Mouse (Mus musculus) midbrain, embryonic 16.5 days (tissue): ENCODE results near the gene Slitrk5. TPM values are rescaled to one million over a fixed set of nuclear protein-coding genes. Genes with fewer than 3 reads are reported as not detected.

Source experiments
- ATAC-seq: fragments of 200-750 bp; cut with Nextera tagmentation; 2 replicates; pipeline ENCODE4 v1.8.0; 2017; ENCODE audit warnings: moderate TSS enrichment
- H3K27ac ChIP-seq: fragments of 300-500 bp; sonication (generic); 2 replicates; pipeline ENCODE4 v1.5.1; 2014; ENCODE audit warnings: mild to moderate bottlenecking, low read length, mixed read lengths
- H3K27me3 ChIP-seq: fragments of 300-500 bp; sonication (generic); 2 replicates; pipeline ENCODE4 v1.6.1; 2014; ENCODE audit warnings: low read depth, low read length, mixed read lengths; ENCODE audit not compliant: control insufficient read depth, insufficient read depth
- H3K36me3 ChIP-seq: fragments of 300-500 bp; sonication (generic); 2 replicates; pipeline ENCODE4 v1.6.1; 2014; ENCODE audit warnings: mild to moderate bottlenecking, low read length, moderate library complexity, mixed read lengths; ENCODE audit not compliant: control insufficient read depth, insufficient read depth
- H3K4me1 ChIP-seq: fragments of 300-500 bp; sonication (generic); 2 replicates; pipeline ENCODE4 v1.6.1; 2014; ENCODE audit warnings: mild to moderate bottlenecking, low read length, mixed read lengths; ENCODE audit not compliant: control insufficient read depth, insufficient read depth
- H3K4me2 ChIP-seq: fragments of 300-500 bp; sonication (generic); 2 replicates; pipeline ENCODE4 v1.6.1; 2014; ENCODE audit warnings: mild to moderate bottlenecking, low read length, mixed read lengths
- H3K4me3 ChIP-seq: fragments of 300-500 bp; sonication (generic); 2 replicates; pipeline ENCODE4 v1.5.1; 2014; ENCODE audit warnings: low read depth, mild to moderate bottlenecking, low read length, moderate library complexity, mixed read lengths
- H3K9ac ChIP-seq: fragments of 300-500 bp; sonication (generic); 2 replicates; pipeline ENCODE4 v1.6.1; 2014; ENCODE audit warnings: low read depth, low read length, mixed read lengths
- H3K9me3 ChIP-seq: fragments of 300-500 bp; sonication (generic); replicated peaks from 2 replicates; pipeline ENCODE4 v1.6.1; 2014; ENCODE audit warnings: mild to moderate bottlenecking, low read length, mixed read lengths; ENCODE audit not compliant: control insufficient read depth, poor library complexity, severe bottlenecking
- WGBS: fragments of 180-500 bp; shearing (Covaris S2); extraction: QIAGEN DNeasy Blood & Tissue Kit; methylation state at CpG from one replicate; pipeline ENCODE4 v1.1.7; 2014; 5-methylcytosine and 5-hydroxymethylcytosine counted together
- polyA plus RNA-seq: library from polyadenylated mRNA; unstranded; fragments of >200 nt; fragmentation: Nextera tagmentation; extraction: Ambion mirVana; gene quantifications from 2 replicates; pipeline ENCODE4 v1.2.1, GENCODE M21; 2015

The Slitrk5 gene
- polyA plus RNA-seq = 34.3 and 35.0 TPM in 2 replicates

DNA sequence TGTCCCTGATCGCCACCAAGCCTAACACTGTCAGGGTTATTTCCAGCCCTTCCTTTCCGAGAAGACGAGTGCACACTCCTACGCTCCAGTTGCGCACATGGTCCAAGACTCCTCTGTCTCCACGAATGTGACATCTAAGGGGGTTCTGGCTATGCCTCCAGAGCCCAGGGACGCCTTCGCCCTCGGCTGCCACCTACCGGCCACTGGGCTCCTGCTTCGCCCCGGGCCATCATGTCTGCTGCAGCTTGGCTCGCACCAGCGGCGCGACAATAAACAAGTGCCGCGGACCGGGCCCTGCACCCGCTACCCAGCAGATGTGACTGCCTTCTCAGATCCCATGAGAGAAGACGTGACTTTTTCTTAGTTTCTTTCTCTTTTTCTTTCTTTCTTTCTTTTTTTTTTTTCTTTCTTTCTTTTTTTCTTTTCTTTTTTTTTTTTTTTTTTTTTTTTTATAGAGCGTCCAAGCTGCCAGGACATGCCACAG lies at the start of gene Slitrk5:
Gene Slitrk5 (plus strand): TSS at position 434 of the 484 bp plus-strand sequence.
- Histone ChIP-seq H3K27me3 (no peaks in the 10 kb centered on the region), H3K4me3 (peak within 1 kb of the TSS; percentile 94), H3K4me1 (0 out of 2 replicates have a peak, but pooled peaks cover 4% of the 10 kb centered on the region), H3K9me3 (no peaks in the 10 kb centered on the region), H3K27ac (peak within 1 kb of the TSS; percentile 98), H3K9ac (peak within 1 kb of the TSS; percentile 98), H3K36me3 (peaks cover 2% of the 10 kb centered on the region; the same call in 1 of the 2 replicates), H3K4me2 (peak within 1 kb of the TSS; percentile 60)
- WGBS = under 1% methylated on average over 22 of the region's 22 CpGs
- ATAC-seq = peak; percentile 47

GRCm38 (mm10) chr14:111672942-111673341 lies 2.0 kb upstream of the Slitrk5 start:
- WGBS = 48% methylated on average over 1 of the region's 1 CpGs
- ATAC-seq = no peak

DNA sequence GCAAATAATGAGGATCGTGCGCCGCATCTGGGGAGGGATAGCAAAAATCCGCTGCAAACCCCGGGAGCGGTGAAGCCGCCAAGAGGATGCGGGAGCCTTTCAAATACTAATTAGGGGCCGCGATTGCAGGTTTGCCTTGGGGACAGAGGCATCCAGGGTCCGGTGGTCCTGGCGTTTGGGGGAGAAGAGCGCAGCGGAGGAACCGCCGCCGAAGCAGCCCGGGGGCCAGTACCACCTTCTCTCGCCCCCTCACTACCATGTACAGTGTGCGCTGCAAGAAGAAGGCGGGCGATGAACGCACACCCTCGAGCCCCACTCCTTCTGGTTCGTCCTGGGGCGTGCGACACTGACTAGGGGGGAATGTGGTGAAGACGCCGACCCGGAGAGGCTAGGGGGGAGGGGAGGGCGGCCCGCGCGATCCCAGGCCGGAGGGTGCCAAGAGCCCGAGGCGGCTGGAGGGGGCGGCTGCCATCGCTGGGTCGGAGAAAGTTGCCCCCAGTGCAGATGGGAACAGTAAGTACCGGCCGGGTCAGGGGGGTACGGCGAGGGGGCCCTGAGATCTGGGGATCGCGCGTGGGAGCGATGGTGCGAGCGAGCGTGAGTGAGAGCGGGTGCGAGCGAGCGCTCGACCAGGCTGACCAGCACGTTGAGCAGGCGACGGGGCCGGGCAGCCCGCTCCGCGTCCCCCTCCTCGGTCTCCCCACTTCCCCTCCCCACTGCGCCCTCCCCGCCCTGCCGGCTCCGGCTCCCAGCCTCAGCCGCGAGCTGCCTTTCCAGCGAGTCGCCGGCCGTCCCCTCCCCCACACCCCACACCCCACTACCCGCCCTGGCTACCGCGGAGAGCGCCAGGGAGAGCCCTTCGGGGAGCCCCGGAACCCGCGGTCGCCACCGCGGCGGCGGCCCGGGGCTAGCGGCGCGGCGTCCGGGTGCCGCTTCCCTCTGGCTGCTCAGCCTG lies 591 bp downstream of the Slitrk5 start:
- peak overlapping the region; percentile 94 for H3K4me3 ChIP-seq
- peak overlapping the region; percentile 98 for H3K9ac ChIP-seq
- peaks cover 7% of the 10 kb centered on the region; the same call in 1 of the 2 replicates for H3K36me3 ChIP-seq
- no peaks in the 10 kb centered on the region for H3K9me3 ChIP-seq
- H3K4me1 ChIP-seq = peaks cover 4% of the 10 kb centered on the region; the same call in 1 of the 2 replicates
- no peaks in the 10 kb centered on the region for H3K27me3 ChIP-seq
- H3K27ac ChIP-seq = peak overlapping the region; percentile 98
- H3K4me2 ChIP-seq = peak overlapping the region; percentile 60
- 0% methylated on average over 65 of the region's 94 CpGs for WGBS
- peak; percentile 84 for ATAC-seq

More at GRCm38 (mm10) chr14:111672942-111673341, 2.0 kb upstream of the Slitrk5 start:
- no peaks in the 10 kb centered on the region for H3K36me3 ChIP-seq
- no peak overlapping the region for H3K9ac ChIP-seq
- H3K9me3 ChIP-seq = no peaks in the 10 kb centered on the region
- H3K4me1 ChIP-seq = no peaks in the 10 kb centered on the region
- no peak overlapping the region for H3K4me3 ChIP-seq
- no peak overlapping the region for H3K4me2 ChIP-seq
- H3K27me3 ChIP-seq = no peaks in the 10 kb centered on the region
- H3K27ac ChIP-seq = no peak overlapping the region

GRCm38 (mm10) chr14:111676166-111676581 lies 1.3 kb downstream of the Slitrk5 start:
- peak; percentile 71 for ATAC-seq
- under 1% methylated on average over 19 of the region's 19 CpGs for WGBS
- peak overlapping the region; percentile 94 for H3K4me3 ChIP-seq
- no peaks in the 10 kb centered on the region for H3K27me3 ChIP-seq
- H3K36me3 ChIP-seq = peaks cover 7% of the 10 kb centered on the region; the same call in 1 of the 2 replicates
- H3K9me3 ChIP-seq = no peaks in the 10 kb centered on the region
- peaks cover 10% of the 10 kb centered on the region; the same call in 1 of the 2 replicates for H3K4me1 ChIP-seq
- peak overlapping the region; percentile 98 for H3K9ac ChIP-seq
- H3K27ac ChIP-seq = peak overlapping the region; percentile 98
- H3K4me2 ChIP-seq = peak overlapping the region; percentile 60

DNA sequence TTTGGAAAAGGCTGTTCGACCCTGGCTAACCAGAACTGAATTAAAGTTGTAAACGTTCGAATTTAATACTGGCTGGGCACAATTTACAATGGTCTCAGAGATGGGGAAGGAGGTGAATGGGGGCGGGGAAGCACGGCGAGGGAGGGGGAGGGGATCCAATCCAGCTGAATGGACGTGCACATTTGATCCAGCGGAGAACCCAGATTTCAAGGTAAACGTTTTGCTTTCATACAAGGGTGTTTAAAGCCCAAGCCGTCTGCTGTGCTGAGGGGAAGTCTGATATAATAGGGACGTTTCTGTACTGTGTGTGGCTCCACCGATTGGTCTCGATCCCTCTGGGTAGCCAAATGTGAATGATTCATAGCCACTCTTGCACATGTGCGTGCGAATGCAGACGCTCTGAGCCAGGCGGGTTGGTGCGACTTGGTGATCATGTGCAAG lies 2.0 kb downstream of the Slitrk5 start:
- Histone ChIP-seq H3K9ac (peak overlapping the region; percentile 98), H3K36me3 (peaks cover 7% of the 10 kb centered on the region; the same call in 1 of the 2 replicates), H3K4me1 (peaks cover 16% of the 10 kb centered on the region), H3K27me3 (no peaks in the 10 kb centered on the region), H3K4me2 (peak overlapping the region; percentile 60), H3K27ac (peak overlapping the region; percentile 98), H3K4me3 (peak overlapping the region; percentile 94), H3K9me3 (no peaks in the 10 kb centered on the region)
- under 1% methylated on average over 18 of the region's 18 CpGs for WGBS
- ATAC-seq = peak; percentile 40

DNA sequence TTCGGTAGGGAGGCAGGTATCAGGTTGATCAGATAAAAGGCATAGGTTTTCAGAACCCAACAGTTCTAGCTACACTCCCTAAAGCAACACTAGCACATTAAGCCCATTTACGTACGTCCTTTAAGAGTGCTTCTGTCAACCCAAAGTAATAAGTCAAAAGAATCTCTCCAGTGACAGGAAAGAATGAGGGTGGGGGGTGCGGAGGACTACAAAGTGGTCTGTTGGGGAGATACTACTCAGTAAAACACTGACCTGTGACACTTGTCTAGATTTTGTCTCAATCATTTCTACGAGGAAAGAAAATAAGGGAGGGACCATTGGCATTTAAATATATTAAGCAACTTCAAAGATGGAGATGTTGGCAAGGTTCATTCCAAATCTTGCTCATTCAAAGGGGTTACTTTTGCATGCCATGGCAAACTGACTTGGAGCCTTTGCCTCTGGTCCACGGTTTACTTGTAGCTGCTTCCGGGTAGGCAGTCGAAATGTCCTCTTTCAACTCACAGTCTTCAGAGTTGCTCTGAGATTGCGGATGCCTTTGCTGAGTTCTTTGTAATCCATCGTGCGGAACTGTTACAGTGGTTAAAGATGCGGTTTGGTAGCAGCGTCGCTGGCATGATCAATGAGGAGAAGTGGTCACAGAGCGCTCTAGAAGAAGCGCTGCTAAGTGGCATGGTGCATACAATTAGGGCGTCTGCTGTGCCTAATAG lies 2.6 kb downstream of the Slitrk5 start:
- peak overlapping the region; percentile 60 for H3K4me2 ChIP-seq
- peaks cover 7% of the 10 kb centered on the region; the same call in 1 of the 2 replicates for H3K36me3 ChIP-seq
- H3K27ac ChIP-seq = peak overlapping the region; percentile 98
- WGBS = 3% methylated on average over 17 of the region's 17 CpGs
- peaks cover 18% of the 10 kb centered on the region for H3K4me1 ChIP-seq
- H3K9ac ChIP-seq = peak overlapping the region; percentile 98
- H3K9me3 ChIP-seq = no peaks in the 10 kb centered on the region
- ATAC-seq = no peak
- H3K4me3 ChIP-seq = peak overlapping the region; percentile 94
- H3K27me3 ChIP-seq = no peaks in the 10 kb centered on the region

DNA sequence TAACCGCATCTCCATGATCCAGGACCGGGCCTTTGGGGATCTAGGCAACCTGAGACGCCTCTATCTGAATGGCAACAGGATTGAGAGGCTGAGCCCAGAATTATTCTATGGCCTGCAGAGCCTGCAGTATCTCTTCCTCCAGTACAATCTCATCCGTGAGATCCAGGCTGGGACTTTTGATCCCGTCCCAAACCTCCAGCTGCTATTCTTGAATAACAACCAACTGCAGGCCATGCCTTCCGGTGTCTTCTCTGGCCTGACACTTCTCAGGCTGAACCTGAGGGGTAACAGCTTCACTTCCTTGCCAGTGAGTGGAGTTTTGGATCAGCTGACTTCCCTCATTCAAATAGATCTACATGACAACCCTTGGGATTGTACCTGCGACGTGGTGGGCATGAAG lies 5.4 kb downstream of the Slitrk5 start:
- WGBS = 80% methylated on average over 8 of the region's 8 CpGs
- H3K9ac ChIP-seq = peak overlapping the region; percentile 65; the same call in 1 of the 2 replicates
- peaks cover 18% of the 10 kb centered on the region for H3K4me1 ChIP-seq
- peaks cover 11% of the 10 kb centered on the region for H3K36me3 ChIP-seq
- no peaks in the 10 kb centered on the region for H3K27me3 ChIP-seq
- H3K4me2 ChIP-seq = peak overlapping the region; percentile 82
- H3K4me3 ChIP-seq = no peak overlapping the region
- ATAC-seq = no peak
- no peaks in the 10 kb centered on the region for H3K9me3 ChIP-seq
- H3K27ac ChIP-seq = no peak overlapping the region

DNA sequence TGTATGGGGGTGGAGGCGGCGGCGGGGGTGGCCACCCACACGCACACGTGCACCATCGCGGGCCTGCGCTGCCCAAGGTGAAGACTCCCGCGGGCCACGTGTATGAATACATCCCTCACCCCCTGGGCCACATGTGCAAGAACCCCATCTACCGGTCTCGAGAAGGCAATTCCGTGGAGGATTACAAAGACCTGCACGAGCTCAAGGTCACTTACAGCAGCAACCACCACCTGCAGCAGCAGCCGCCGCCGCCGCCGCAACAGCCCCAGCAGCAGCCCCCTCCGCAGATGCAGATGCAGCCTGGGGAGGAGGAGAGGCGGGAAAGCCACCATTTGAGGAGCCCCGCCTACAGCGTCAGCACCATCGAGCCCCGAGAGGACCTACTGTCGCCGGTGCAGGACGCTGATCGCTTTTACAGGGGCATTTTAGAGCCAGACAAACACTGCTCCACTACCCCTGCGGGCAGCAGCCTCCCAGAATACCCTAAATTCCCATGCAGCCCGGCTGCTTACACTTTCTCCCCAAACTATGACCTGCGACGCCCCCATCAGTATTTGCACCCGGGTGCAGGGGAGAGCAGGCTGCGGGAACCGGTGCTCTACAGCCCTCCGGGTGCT lies 6.3 kb downstream of the Slitrk5 start:
- no peaks in the 10 kb centered on the region for H3K9me3 ChIP-seq
- H3K4me3 ChIP-seq = peak overlapping the region; percentile 48
- H3K27ac ChIP-seq = no peak overlapping the region
- 1% methylated on average over 38 of the region's 38 CpGs for WGBS
- ATAC-seq = peak; percentile 36
- peak overlapping the region; percentile 82 for H3K4me2 ChIP-seq
- H3K9ac ChIP-seq = peak overlapping the region; percentile 65
- peaks cover 11% of the 10 kb centered on the region for H3K36me3 ChIP-seq
- H3K27me3 ChIP-seq = no peaks in the 10 kb centered on the region
- peaks cover 18% of the 10 kb centered on the region for H3K4me1 ChIP-seq
